Mouse (Mus musculus) A20 (cell line): ENCODE data around the gene Ttc6.
A peak's percentile ranks its signal among the peaks of the same experiment; 100 is the strongest.

Experiments used
- DNase-seq: peaks from one replicate; pipeline ENCODE4 v3.0.0-alpha.2; 2011; ENCODE audit warnings: low read depth, low spot score

Ttc6 gene

DNA sequence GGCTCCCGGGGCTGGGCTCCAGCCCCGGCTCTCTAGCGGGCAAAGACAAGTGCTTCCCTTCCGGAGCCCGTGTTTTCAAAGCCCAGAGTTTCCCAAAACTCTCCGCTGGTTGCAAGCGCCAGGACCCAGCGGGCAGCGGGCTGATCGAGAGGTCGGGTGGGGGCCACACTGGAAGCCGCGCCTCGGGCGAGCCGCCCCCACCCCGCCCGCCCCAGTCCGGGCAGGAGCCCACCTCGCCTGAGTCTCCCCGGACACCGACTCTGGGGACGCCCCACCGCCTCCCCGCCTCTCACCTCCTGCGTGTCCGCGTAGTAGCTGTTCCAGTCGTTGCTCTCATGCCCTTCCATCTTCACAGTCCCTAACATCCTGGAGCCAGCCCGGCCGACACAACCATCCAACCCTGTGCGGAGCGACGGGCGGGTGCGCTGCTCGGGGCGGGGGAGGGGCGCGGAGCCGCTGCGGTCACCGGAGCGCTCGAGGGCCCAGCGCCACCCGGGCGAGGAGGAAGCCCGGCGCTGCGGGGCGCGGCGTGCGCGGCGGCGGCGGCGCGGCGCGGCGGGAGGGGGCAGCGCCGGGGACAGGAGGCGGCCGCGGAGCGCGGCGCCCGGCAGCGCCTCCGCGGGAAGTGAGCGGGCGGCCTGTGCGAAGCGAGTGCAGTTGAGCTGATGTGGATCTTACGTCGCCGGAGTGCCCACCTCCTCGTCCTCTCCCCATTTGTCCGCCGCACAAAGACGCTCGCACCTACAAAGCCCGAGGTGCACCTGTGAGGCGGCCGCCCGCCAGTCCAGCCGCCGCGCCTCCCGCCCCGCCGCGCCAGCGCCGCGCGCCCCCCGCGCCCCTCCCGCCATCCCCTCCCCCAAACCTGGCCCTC is 18.3 kb upstream of the Ttc6 start:
- peak; percentile 56 for DNase-seq

GRCm38 (mm10) chr12:57546415-57547201 is 17.3 kb upstream of the Ttc6 start, which contains the start of gene Foxa1:
Foxa1 (minus strand) TSS chr12:57546916.
- peak; percentile 91 for DNase-seq

GRCm38 (mm10) chr12:57547890-57548289 is 16.0 kb upstream of the Ttc6 start:
- DNase-seq, result peak; percentile 21

DNA sequence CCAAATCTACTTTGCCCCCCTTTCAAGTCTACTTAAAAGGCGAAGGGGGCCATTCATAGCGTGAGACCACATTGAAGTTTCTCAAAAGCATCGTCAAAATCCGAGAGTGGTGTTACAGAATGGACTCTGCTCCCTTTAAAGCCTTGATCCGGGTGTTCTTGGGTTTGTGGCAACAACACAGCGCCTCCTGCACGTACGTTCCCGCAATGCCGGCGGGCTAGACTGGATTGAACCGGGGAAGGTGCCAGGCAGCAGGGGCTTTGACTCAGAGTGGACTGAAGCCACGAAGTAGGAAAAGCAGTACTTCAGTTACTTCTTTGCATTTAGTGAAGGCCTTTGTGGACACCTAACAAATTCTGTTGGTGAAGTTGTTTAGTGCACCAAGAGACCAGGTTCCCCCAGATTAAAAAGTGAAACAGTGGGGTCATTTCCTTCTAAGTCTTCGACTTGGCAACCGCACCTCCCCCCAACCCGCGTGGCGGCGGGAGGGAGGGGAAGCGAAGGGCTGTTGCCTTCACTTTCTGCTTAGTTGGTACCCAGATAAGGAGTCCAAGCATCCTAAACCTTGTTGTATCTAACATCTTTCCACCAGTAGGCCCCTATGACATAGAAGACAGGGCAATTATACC is 15.4 kb upstream of the Ttc6 start:
- DNase-seq, result peak; percentile 66

- DNase-seq, result no peak
These were observed 14.8 kb upstream of the Ttc6 start for GRCm38 (mm10) chr12:57548981-57549666.

DNA sequence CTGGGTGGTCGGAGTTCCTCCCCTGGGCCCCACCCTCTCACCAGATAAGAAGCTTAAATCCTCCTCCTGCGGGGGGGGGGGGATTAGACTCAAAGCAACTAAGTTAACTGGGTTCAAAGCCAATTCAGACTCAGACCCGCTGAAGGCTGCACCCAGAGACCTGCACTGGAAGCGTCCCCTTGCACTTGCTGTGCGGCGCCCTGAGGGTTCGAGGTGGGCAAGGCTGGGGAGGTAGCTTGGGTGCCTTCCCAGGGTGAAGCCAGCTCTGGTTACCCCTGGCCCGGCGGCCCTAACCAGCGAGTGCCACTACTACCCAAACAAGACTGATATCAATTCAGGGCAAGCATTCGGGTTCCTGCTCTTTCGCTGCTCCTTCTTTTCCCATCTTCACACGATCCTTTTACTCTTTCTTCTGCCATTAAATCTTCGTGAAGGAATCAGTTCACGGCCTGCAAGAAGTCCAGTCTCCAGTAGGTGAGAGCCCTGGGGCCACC is 14.2 kb upstream of the Ttc6 start:
- no peak for DNase-seq

DNA sequence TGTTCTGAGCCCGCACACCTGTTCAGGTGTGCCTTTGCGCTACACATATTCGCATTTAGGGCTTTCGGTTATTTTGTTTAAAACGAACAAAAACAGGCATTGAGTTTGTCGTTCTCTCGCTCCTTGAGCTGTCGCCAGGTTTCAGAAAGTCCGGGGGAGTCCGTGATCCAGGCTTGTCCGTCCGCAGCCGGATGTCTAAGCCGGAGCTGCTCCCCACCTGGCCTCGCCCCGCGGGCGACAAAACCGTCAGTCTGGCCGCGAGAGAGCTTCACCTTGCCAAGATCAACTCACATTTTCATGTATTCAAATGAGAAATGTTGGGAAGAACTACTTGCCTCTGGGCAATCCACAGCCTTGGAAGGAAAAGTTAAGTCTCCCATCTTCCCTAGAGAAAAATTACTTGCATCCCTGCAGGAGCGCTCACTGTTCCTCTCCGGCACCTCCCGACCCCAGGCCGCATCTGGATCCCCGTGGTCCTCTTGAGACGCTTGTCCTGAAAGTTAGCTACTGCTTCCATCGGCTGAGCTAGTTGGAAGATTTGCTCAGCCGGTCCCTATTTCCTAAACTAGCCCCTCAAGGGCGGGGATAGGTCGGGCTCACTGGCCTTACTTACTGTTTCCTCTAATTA is 13.6 kb upstream of the Ttc6 start:
- DNase-seq, result no peak

DNA sequence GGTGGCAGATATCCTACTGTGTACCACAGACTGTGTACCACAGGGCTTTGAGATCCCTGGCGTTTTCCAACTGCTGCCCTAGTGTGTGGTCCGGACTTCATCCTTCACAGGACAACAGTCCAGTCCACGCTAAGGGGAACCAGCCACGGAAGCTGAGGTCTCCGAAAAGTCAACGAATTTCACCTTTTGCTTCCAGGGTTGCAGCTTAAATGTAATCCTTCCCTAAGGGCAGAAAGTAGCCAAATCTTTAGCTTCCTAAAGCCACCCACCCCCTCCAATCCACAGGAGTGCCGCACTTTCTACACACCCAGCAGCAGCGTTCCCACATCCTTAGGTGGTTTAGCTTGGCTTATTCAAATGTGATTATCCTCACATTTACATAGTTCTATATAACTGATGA is 13.0 kb upstream of the Ttc6 start:
- no peak for DNase-seq

GRCm38 (mm10) chr12:57552286-57552685 is 11.6 kb upstream of the Ttc6 start:
- no peak for DNase-seq

DNA sequence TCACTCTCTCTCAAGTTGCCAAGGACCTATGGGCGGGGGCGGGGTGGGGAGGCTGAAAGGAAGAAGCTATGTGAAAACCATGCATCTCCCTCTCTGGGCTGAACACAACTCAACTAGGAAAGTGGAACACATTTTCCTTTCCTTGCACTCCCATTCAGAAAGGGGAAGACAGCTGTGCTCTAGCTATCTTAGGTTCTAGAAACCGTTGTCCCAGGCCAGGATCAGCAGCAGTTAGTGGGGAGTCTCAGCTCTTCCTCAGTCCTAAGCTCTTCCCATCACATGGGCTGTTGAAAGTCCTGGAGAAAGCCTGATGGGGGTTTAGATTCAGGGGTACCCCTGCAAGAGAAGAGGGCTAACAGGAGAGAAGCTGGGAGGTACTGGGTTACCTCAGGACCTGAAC is 9.8 kb upstream of the Ttc6 start:
- no peak for DNase-seq

GRCm38 (mm10) chr12:57571773-57572172 is 7.9 kb downstream of the Ttc6 start:
- no peak for DNase-seq

- DNase-seq, result peak; percentile 61
These were observed 8.5 kb downstream of the Ttc6 start for GRCm38 (mm10) chr12:57572415-57572814.

DNA sequence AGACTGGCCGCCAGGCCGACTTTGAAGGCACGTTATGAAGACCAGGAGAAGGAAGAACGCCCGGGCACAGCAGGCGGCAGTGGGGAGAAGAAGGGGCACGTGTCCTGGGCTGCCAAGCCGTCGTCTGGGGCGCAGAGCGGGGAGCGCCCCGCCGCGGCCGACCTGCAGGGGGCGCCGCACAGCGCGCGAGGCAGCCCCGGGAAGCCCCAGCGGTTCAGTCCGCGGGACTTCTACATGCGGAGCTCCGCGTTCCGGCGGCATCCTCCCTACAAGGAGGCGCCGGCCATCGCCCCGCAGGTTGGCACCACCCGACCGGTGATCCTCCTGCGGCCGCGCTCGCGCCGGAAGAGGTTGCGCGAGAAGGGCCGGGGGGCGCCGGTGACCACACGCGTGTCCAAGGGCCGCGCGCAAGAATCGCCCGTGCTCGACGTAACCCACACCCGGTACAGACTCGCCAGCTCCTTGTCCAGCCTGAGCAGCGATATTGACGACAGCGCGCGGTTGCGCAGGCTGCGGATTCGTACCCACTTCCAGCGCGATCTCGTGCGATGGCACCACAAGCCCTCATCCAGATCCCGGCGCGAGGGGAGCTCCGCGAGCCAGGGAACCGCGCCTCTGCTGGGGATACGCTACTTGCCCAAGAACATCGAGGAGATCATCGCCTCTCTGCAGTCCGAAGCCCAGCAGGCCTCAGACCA is 12.2 kb downstream of the Ttc6 start:
- DNase-seq, result no peak

DNA sequence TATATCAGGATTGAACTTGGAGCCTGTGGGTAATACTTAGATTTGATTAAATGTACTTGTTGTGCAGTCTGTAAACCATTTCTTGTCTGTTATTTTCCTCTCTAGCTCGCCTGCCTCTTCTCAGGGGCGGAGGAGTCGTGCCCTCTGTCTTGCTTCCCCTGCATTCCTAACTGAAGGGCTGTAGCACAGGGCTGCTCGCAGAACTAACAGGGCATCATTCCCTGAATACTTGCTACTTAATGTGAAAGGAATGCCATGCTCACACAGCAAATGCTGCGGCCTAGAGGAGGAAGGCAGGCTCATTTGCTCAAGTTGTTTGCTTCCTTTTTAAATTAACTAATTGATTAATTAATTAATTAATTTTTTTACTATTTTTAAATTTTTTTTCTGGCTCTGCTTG is 43.7 kb downstream of the Ttc6 start:
- no peak for DNase-seq

DNA sequence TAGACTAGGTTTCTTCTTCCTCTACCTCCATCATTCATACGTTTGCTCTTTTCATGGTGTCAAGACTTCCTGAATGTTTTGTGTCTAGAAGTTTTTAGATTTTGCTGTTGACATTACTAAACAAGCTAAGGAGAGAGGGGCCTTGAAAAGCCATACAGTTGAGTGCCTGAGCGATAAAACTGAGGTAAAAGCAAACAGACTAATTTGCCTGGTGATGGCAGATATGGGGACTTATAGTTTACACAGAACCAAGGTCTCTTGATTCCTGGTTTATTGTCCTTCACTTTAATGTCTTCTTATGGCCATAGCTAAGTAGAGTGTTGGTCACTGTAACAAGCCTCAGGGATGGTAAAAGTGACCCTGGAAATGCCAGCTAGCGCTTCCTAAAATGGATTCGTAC is 51.2 kb downstream of the Ttc6 start:
- no peak for DNase-seq

DNA sequence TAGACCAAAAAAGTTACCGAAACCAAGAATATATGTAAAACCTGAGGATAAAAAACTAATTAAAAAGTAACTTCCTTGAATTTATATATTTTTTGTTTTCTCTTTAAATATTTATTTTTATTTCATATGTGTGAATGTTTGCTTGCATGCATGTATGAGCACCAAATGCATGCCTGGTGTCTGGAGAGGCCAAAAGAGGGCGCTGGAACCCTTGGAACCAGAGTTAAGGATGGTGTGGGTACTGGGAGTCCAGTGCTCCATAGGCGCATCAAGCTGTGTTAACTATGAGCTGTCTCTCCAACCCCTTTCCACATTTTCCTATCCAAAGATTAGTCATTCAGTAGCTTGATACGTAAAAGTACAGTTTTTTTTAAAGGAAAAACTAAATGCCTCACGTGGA is 58.1 kb downstream of the Ttc6 start:
- DNase-seq, result peak; percentile 11

DNA sequence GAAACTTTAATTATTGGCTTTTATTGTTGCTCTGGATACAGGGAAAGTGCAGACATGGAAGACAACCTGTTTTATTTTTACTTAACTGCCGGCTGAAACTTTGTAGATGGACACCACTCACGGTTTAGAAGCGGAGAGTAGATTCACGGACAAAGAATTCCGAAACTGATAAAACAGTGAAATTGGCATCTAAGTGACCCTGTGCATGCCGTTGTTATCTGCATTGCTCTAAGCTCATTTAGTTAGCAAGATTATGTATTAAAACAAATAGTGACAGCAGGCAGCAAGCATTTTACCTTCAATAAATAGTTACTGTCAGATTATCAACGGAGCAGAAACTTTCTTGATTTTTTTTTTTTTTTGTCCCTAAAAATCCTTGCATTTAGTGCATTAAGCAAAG is 59.4 kb downstream of the Ttc6 start:
- no peak for DNase-seq

DNA sequence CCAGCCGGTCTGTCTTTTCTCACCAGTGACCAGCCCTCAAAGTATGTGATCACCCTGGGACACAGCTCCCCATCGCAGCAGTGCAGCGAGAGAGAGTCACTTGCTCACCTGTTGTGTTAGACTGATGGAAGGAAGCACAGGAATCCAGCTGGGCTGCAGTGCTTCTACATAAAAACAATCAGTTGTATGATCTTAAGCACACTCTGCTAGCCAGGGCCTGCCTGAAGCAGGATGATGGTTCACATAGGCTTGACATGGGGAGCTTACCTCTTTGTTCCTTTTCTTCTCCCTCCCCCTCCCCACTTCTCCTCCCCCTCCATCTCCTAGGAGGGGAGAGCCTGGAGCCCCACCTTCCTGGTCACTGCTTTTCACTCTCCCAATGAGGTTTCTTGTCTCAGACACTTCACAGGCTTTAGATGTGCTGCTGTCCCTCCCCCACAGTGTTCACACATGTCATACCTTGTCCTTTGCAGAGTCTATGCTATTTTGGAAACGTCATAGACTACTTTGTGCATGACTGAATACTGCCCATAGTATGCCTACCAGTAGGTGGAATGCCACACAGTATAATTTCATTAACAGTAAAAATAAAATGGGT is 60.2 kb downstream of the Ttc6 start:
- no peak for DNase-seq

DNA sequence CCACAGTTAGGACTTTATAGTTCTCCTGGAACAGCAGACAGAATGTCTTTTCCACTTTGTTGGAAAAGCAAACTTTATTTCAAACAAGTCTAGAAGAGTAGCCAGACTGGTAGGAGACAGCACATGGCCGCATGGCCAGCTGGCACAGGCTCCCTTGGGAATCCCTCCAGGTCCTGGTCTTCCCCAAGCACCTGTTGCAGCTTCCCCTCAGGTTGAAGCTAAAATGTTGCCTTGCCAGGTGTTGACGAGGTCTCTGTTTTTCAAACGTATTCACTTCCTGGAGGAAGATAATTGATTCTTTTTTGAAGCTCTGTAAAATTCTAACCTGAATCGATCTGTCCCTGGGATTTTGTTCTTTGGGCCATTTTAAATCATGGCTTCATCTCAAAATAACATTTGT is 86.1 kb downstream of the Ttc6 start:
- DNase-seq, result no peak

GRCm38 (mm10) chr12:57650677-57651076 is 86.8 kb downstream of the Ttc6 start:
- DNase-seq, result no peak
